Mouse (Mus musculus): ENCODE measurements at regions not wholly inside any gene's neighbourhood (a gene's known extent, or its start where the extent isn't known, plus 50 kb on each side); places are given as distances from the start of the nearest gene placed in this dataset.

DNA sequence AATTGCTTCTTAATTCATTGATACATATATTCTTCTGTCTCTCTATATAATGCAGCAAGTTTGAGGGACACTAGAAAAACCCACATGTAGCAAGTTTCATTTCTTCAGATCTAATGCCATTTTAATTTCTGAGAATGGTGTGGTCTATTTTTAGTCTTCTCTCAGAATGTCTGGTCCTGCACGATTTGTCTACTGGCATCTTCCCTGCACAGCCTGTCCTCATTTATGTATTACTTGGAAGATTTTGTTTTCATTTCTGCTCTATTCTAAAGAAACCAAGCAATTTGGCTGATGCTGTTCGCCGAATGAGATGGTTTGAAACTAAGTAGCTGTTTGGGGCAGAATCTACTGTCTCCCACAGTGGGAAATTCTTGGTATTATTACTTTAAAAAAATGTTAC lies 382.3 kb upstream of the N6amt1 start:
- ATAC-seq (replicated peaks; ENCODE audit: low FRiP score, low TSS enrichment, poor library complexity, severe bottlenecking): no peak

DNA sequence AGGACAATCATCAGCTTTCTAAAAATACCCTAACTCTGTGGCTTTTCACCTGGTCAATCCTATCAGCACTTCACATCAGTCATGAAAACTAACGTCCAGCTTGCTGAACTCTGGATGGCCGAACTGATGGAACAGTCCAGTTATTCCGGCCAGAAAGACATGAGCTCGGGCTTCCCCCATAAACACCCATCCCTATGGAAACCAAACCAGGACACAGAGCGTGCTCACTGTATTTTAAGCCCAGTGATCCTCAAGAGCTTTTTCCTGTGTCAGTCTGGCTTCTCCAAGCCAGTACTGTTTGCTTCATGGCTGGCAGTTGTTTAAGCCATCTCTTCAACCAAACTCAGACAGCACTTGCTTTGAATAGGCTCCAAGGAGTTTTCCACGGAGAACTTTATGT lies 404.3 kb upstream of the N6amt1 start:
- ATAC-seq (replicated peaks; ENCODE audit: low FRiP score, low TSS enrichment, poor library complexity, severe bottlenecking): no peak

DNA sequence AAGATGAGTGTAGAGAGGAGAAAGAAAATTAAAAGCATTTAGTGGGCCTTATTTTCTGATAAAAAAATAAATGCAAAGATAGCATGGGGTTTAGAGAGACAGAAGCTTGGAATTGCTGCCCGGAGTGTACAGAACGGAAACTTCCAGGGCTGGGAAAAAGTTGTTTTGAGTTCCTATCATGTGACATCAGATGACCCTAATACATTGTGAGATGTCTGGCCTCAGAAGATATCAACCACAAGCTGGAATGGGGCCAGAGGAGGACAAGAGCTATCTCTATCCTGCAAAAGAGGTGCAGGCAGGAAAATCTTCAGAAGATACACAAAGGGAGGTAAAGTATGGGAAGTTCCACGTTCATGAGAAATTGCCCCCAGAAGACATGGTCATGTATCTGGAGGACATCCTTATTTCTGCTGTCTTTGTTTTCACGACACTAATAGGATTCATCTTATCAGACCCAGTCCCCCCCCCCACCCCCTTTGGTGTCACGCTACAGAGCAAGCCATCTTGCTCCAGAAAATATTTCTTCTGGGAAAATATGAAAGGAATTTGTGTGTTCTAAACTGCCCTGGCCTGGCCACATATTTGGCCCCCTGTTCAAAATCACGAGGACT lies 408.3 kb upstream of the N6amt1 start:
- ATAC-seq (replicated peaks; ENCODE audit: low FRiP score, low TSS enrichment, poor library complexity, severe bottlenecking): no peak

DNA sequence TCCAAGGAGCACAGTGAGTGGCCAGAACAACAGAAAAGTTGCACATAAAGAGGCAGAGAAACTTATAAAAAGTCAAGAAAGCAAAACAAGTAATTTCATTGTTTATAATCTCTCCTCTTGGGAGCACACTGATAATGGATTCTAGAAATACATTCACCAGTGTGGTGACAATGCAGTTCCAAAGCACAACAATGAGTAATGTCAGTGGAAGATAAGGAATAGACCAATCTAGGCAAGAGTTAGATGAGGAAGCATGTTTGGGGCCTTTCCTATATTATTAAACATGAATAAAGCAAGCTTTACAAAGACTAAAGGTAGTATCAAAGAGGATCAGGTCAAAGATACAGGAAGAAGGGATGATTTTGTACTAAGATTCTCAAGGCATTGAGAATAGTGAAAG lies 408.9 kb upstream of the N6amt1 start:
- no peak for ATAC-seq (replicated peaks; ENCODE audit: low FRiP score, low TSS enrichment, poor library complexity, severe bottlenecking)

DNA sequence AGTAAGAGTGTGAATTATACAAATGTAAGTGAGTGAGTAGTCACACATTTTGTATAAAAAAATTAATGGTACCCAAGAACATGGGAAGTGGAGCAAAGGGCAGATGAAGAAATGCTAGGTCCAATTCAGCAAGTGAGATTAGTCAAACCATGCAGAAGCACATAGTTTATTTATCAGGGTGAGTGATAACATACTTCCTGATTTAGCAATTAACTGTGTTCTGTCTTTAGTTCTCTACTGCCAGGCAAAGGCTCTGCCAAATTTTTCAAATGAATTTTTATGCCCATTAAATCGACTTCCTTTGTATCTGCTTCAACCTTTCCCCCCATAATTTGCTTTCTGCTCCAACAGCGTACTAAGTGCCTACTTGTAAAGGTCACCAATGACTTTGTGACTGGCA lies 419.0 kb upstream of the N6amt1 start:
- ATAC-seq (replicated peaks; ENCODE audit: low FRiP score, low TSS enrichment, poor library complexity, severe bottlenecking): no peak

DNA sequence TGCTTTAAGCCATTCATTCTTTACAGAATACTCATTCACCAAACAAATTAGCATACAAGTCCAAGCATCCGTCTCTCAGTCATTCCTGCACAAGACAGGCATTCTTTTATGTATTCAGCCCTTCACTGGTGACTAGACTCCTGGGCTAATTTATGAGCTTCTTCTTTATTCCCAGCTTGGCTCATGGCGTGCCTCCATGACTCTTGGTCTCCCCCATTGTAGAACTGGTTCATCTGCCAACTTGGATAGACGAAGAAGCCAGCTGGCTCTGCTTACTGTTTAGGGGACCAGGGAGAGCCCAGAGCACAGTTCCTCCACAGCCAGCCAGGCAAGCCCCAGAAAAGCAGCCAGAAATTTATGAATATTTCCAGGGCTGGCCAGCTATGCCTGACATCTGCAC lies 421.2 kb upstream of the N6amt1 start:
- no peak for ATAC-seq (replicated peaks; ENCODE audit: low FRiP score, low TSS enrichment, poor library complexity, severe bottlenecking)

DNA sequence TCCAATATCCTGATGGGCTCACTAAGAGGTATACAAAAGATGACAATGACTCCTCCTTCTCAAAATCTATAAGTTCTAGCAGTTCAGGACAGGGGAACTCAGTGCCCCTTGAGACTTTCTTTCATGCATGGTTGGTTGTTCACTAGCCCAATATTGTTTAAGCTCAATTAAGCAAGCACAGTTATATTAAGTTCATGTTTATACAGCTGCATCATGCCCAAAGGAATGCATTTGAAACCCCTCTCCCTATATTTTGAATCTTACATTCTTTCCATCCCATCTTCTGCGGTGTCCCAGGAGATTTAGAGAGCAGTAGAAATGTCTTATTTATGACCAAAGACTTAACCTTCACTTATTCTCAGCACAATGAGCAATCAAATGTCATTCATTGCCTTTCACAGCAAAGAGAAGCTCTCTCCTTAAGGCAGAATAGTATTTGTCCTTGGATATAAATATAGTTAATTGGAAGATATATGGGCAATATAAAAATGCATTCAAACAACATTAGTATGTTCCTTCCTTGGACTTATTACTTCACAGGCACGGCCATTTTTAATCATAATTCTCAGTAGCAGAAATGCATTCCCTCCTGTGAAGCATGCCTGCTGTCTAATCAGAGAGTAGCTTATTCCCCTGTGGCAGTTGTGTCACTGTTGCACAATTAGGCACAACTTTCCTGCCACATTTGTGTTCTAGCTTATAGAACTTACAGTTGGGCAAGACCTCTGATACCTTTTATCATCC lies 455.8 kb upstream of the N6amt1 start:
- no peak for ATAC-seq (replicated peaks; ENCODE audit: low FRiP score, low TSS enrichment, poor library complexity, severe bottlenecking)

DNA sequence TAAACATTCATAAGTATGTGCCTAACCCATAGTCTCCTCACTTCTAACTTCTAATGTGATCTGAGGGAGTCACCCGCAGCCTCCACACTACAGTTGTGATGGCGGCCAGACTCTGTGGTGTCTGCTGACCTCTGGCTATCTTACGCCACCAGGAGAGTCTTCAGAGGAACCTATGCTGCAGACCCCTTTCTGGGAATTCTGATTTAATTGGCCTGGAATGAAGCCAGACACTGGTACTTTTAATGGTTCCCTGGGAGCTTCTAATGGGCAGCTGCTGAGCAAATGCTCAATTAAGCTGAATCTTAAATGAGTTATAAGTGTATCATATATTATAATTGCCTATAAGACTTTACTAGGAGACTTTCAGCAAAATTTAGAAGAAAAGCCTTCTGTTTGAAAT lies 459.0 kb upstream of the N6amt1 start:
- no peak for ATAC-seq (replicated peaks; ENCODE audit: low FRiP score, low TSS enrichment, poor library complexity, severe bottlenecking)

DNA sequence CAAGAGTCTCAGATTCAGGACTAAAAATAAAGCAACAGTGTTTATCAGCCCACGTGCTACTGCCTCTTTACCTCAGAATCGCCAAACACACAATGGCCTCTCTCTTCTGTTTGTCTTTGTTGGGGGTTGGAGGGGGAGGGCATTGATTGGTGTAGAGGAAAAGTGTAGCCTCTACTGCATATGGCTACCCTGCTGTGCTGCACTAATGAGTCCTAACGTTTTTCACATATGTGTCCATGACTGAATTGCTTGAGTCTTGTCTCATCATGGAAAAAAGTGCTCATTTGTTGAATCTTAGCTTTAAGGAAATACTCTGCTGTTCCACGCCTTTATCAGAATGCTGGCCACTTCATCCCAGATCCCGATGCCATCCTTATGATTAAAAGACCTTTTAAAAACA lies 459.7 kb upstream of the N6amt1 start:
- ATAC-seq (replicated peaks; ENCODE audit: low FRiP score, low TSS enrichment, poor library complexity, severe bottlenecking): no peak

DNA sequence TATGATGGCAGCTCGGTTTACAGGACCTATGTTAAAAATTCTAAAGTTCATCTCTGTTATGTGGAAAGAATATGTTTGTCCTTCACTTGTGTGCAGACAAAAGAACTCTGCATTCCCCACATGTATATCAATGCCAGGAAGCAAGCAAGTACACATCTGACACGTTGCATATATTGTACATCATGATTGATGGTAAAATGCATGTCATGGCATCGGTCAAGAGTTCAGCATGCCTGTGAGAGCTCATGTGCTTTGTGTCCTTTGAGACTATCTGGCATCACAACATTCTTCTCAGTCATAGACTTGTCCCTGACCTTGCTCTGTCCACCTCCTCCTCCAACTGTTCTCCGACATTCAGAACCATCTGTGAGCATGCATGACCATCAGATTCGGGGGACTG lies 465.6 kb upstream of the N6amt1 start:
- no peak for ATAC-seq (replicated peaks; ENCODE audit: low FRiP score, low TSS enrichment, poor library complexity, severe bottlenecking)

DNA sequence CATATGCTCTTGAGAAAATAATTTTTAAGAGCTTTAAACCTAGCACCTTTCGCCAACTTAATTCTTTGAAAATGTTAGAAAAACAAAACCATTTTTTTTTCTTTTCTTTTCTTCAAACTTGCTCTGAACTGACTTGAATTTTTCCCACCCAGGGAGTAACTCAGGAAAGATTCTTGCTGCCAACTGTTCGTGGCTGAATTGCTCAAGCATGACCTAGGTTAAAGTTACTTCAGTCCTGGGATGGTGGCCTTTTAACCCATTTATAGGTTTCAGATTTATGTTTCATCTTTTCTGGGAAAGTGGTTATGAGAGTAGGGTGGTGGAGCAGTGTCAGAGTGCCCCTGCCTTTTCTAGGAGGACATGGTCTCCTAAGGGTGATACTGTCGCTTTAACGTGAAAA lies 466.4 kb upstream of the N6amt1 start:
- no peak for ATAC-seq (replicated peaks; ENCODE audit: low FRiP score, low TSS enrichment, poor library complexity, severe bottlenecking)

DNA sequence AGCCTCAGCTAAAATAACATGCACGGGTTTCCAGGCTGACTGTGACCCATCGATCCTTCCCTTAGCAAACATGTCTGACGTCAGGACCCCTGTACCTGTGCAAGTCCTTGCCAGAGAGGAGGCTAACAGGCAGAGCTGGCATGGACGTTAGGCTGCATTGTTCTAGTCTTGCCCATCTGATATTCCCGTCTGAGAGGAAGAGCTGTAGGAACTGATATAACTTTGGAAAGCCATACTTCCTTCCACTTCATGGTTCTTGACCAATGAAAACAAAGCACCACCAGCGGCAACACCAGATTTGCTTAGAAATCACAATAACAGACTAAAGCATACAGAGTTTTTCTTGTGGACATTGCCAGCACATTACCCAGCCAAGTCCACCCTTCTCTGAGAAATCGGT lies 470.1 kb upstream of the N6amt1 start:
- ATAC-seq (replicated peaks; ENCODE audit: low FRiP score, low TSS enrichment, poor library complexity, severe bottlenecking): no peak

DNA sequence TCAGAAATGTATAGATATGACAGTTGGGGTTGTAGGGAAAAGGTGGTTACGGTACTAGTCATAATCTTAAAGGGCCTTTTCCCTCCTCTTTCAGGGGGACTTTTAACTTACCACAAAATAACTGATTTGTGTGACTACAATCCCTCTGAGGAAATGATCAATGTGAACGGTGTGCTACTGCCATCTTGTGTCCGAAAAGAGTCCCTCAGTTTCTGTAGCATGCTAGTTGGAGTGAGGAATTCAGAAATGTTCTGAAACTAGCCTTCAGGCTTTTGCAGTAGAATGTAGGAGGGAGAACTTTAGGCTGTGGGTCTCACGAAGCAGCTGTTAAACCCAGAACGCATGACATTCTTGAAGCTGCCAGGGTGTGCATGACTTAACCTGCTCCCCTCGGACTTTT lies 471.5 kb upstream of the N6amt1 start:
- ATAC-seq (replicated peaks; ENCODE audit: low FRiP score, low TSS enrichment, poor library complexity, severe bottlenecking): no peak

DNA sequence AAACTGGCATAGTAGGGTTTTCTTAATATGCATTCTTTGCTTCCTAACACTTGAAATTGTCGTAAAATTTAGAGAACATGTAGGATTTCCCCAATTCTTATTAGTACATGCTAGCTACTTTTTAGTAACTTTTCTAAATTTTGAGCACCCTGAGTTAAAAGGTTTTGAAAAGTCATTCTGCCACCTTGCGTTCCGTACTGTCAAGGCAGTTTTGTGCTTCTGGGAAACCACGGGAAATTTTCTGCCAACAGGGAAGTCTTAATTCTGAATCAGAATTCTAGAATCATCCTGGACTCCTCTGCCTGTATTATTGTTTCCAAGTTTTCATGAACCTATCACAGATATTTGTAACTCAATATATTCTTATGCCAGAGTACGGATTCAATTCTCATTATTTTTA lies 472.4 kb upstream of the N6amt1 start:
- no peak for ATAC-seq (replicated peaks; ENCODE audit: low FRiP score, low TSS enrichment, poor library complexity, severe bottlenecking)

DNA sequence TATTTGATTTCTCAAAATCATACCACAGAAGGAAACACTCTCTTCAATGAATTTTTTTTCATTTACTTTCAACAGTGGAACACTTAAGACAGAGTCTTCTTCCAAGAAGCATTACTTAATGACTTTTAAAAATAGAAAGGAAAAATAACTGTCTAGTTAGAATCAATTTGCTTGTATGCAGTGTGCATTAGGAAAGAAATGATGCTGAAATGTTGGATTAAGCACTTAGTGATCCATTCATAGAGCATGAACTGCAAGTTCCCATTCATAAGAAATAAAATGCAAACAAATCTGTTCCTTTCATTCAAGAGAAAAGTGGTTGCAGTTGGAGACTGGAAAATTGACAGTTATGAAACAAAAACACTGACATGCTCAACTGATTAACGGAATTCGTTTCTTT lies 493.2 kb upstream of the N6amt1 start:
- no peak for ATAC-seq (replicated peaks; ENCODE audit: low FRiP score, low TSS enrichment, poor library complexity, severe bottlenecking)

DNA sequence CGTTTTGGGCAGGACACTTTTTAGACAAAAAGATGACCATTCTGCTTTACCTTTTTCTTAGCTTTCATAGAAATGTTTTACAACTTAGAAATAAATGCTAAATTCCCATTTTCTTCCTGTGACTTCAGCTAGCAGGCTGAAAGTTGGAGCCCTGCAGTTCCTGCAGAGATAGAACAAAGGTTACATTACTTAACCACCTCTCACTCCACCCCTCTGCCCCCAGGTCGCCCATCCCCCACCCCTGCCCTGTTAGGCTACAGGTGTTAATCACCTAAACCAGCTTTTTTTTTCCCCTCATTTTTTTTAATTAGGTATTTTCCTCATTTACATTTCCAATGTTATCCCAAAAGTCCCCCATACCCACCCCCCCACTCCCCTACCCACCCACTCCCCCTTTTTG lies 498.1 kb upstream of the N6amt1 start:
- no peak for ATAC-seq (replicated peaks; ENCODE audit: low FRiP score, low TSS enrichment, poor library complexity, severe bottlenecking)

DNA sequence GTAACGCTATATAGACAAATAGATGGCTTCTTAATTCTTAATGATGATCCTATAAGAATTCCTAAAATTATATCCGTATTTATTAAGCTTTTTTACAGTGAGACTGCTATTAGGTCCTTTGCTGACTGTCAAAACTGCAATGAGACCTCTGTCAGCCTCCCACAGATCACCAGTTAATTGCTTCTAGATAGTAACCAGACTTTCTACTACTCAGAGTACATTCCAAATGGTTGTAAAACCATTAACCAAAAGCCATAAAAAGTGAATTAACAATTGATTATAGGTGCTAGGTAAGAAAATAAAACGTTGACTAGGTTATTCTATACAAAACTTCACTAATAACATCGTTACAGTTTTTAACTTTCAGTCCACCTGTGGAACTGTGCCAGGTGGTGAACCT lies 498.7 kb upstream of the N6amt1 start:
- ATAC-seq (replicated peaks; ENCODE audit: low FRiP score, low TSS enrichment, poor library complexity, severe bottlenecking): no peak

DNA sequence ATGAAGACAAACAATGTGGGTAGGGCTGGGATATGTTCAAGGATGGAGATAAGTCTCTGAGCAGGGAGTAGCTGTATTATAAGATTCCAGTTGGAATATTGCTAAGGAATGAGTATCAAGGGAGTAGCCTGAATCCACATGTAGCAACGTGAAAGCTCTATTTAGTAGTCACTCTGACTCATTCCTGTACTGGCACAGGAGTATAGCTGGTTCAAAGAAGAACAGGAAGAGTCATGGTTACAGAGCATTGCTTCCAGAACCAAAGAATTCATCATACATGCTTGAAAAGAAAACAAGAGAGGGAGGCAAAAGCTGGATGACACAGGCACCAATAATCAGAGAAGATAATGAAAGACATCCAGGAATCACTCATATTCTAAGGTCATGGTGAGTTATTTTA lies 500.6 kb upstream of the N6amt1 start:
- no peak for ATAC-seq (replicated peaks; ENCODE audit: low FRiP score, low TSS enrichment, poor library complexity, severe bottlenecking)

DNA sequence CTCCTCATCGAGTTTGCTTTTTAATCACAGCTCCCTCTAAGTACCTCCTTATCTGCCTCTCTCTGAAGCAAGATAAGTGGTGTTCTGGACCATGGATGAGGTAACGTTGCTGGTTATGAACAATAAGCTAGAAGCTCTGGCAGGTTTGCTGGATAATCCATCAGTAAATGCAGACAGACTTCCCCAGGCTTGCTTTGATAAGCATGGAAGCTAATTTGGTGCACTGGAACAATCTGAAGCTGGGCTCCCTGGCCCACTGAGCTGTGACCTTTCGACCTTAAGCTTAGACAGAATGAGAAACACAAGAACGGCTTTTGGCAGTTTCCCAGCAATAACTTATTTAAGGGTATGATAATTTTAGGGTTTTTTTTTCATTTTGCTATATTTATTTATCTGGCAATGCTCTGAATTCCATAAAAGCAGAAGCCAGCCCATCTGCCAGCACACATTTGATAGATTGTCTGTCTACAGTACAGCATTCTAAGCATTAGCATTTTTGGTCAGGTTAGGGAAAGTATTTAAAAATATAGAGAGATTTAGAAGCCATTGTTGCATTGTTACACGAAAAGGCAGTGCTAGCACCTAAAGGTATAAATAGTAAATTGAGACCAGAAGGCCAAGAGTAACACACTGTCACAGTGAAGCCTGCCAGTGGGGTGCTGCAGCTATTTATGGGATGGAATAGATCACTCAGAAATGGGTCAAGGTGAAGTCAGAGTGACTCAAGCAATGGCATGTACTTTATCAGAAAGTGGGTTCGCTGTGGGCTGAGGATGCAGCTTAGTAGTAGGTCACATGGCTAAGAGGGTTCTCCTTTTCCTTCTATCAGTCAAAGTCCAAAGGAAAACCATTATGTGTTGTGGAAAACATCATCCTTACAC lies 515.3 kb upstream of the N6amt1 start:
- no peak for ATAC-seq (replicated peaks; ENCODE audit: low FRiP score, low TSS enrichment, poor library complexity, severe bottlenecking)

DNA sequence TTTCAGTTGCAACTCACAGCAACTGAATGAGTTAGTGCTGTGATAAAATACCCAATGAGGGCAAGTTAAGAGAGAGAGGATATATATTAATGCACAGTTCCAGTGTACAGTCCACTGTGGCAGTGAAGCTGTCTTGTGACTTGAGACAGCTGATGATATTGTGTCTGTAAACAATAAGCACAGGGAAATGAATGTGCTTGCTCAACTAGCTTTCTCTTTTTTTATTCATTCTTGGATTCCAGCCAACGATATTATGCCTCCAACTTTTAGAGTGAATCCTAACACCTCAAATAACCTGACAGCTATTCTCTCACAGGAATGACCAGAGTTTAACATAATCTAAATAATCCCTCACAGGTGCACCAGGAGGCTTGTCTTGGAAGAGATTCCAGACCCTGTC lies 526.3 kb upstream of the N6amt1 start:
- no peak for ATAC-seq (replicated peaks; ENCODE audit: low FRiP score, low TSS enrichment, poor library complexity, severe bottlenecking)

DNA sequence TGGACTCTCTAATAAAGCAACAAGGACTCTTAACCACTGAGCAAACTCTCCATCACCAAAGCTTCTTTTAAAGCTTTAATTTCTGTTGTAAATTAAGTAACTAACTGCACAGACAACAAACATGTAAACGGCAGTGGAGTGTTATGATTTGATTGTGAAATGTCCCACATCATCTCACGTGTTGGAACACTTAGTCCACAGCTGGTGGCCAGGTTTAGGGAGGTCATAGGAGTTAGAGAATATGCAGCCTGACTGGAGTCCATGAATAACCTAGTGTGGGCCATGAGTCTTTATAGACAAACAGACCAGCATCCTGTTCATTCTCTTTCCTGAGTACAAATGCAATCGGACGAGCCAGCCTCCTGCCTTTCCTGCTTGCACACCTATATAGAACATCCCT lies 527.3 kb upstream of the N6amt1 start:
- no peak for ATAC-seq (replicated peaks; ENCODE audit: low FRiP score, low TSS enrichment, poor library complexity, severe bottlenecking)
